ENCODE assay signal across 22 mouse cellular contexts in genomic region chr8:77428420-77428819, GRCm38 (mm10).
DNase-seq lines count a peak whose midpoint lies in the region; TF ChIP-seq lines count a peak whose summit lies in the region.
"Had no signal": no experiment of that assay in that cellular context is flagged by ENCODE, and none has a peak within 500 bp of the region (broad histone marks: within the 10 kb centered on the region; RNA-seq: fewer than 3 reads in every experiment).

No protein-coding gene starts in this region.

- intact Hi-C loops in gastrocnemius, adult 2 months (cut with DNase I): loop anchor here (5.0 kb wide), 1 partner anchor 94 kb away; no protein-coding TSS in a partner anchor

- no peak for DNase-seq in gastrocnemius, adult 2 months
- DNase-seq in gastrocnemius, postnatal 4 days (ENCODE audit: low spot score in 2 of 2): no peak
- peak; percentile 83 for DNase-seq in NIH3T3 (ENCODE audit: low read depth)
- DNase-seq in fibroblast of lung, adult 2 months (ENCODE audit: low read depth): peak; percentile 68
- no peak for DNase-seq in cerebellum, postnatal 36 days
- no peak for DNase-seq in right cerebral cortex, adult 18-20 months
- DNase-seq: adrenal gland, adult 2 months; adrenal gland, postnatal 25 days; cerebellum, adult 11-12 months; cerebellum, adult 8-10 months; cerebellum, postnatal 10 days; gastrocnemius, postnatal 14 days; heart, adult 2 months; heart, postnatal 14 days; heart, postnatal 4 days; kidney, adult 18-20 months had no signal

- H3K27ac ChIP-seq in gastrocnemius, adult 2 months: peak overlapping the region; percentile 75
- H3K27ac ChIP-seq: forebrain, embryonic 12.5 days; forebrain, embryonic 15.5 days; heart, adult 2 months; heart, embryonic 10.5 days; hindbrain, embryonic 14.5 days; hindbrain, postnatal 0 days had no signal

- TF ChIP-seq CTCF in gastrocnemius, adult 2 months (IDR thresholded peaks at IDR 0.05): no peak

- H3K4me3 ChIP-seq in gastrocnemius, adult 2 months: no peak overlapping the region
- H3K4me3 ChIP-seq: forebrain, embryonic 12.5 days; forebrain, embryonic 15.5 days; heart, adult 2 months; heart, embryonic 10.5 days; heart, embryonic 13.5 days had no signal

Comparison
In these comparisons a context has a peak if more than half of its experiments do, and no peak if none do; other contexts are left out.
1. DNase-seq: peak in NIH3T3 (single experiment) and fibroblast of lung, adult 2 months (single experiment); none in gastrocnemius, adult 2 months (single experiment), gastrocnemius, postnatal 4 days (0 of 2), cerebellum, postnatal 36 days (0 of 2) and right cerebral cortex, adult 18-20 months (single experiment).